Mouse (Mus musculus) hematopoietic stem cell, adult 5-6 weeks (primary cell): ENCODE results near the gene Olfr447. TPM values are rescaled to one million over a fixed set of nuclear protein-coding genes. Genes with fewer than 3 reads are reported as not detected.

ENCODE experiments used
- ATAC-seq, 2 experiments: fragments of 125-278 bp in 1 of 2; replicated peaks in 1 of 2; 2 replicates each; pipeline ENCODE4 v1.8.0; 2016 to 2017; ENCODE audit warnings: inconsistent platforms in 2 of 2, mild to moderate bottlenecking in 2 of 2, moderate number of reproducible peaks in 2 of 2, low read depth in 1 of 2, moderate TSS enrichment in 1 of 2; ENCODE audit not compliant: low FRiP score in 2 of 2, poor library complexity in 2 of 2, severe bottlenecking in 2 of 2, insufficient read depth in 1 of 2, low TSS enrichment in 1 of 2
- total RNA-seq: library from RNA; stranded (forward); fragments of 172-1452, 232-1000 nt; gene quantifications from 2 replicates; pipeline ENCODE4 v1.2.3, GENCODE M21; 2017

Gene Olfr447
- not detected in 2 replicates for total RNA-seq

GRCm38 (mm10) chr6:42908578-42908977 is at the start of gene Olfr447:
TSS of gene Olfr447 (plus strand) at chr6:42908878.
- ATAC-seq: no peak

DNA sequence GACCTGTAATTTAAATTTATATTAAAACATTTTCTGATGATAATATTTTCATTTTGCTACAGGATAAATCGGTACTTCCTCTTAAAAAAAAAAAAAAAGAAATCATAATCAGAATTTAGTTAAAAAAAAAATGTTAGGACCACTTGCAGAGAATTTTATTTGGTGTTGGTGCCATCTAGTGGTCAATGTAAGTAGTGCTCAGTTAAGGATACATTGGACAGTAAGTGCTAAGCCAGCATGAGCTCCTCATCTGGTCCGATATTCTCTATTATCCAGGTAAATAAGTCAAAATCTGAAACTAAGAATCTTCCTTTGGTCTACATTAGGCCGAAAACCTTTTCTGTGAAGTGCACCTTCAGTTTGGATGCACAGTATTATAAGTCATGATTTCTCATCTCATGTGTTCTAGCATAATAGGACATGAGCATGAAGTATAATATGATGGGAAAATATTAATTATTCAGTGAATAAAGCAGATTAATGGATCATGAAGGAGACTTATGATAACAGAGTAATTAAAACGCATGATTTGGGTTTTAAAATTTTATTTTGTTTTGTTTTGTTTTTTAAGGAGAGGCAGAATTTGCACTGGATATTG is 48.4 kb upstream of the Olfr447 start:
- ATAC-seq: peak; percentile 65 to 75; a peak in 2 of 4 replicates

- ATAC-seq: no peak
Observed at GRCm38 (mm10) chr6:42869695-42870094, 39.0 kb upstream of the Olfr447 start.

DNA sequence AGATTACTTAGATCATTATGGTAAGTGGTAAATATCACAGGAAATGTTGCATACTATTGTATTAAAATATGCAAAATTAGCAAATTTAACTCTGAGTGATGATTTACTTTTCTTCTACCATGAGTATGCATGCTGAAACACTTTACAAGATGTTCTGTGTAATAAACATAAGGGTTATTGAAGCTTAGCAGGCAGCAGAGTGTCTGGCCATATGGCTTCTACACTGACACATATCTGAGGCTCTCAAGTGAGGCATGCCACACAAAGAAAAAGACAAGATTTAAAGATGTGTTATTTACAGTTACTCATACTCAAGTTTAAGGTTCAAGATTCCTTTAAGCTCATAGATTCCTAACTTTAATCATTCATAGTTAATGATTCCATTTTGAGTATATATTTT is 32.4 kb upstream of the Olfr447 start:
- no peak for ATAC-seq

DNA sequence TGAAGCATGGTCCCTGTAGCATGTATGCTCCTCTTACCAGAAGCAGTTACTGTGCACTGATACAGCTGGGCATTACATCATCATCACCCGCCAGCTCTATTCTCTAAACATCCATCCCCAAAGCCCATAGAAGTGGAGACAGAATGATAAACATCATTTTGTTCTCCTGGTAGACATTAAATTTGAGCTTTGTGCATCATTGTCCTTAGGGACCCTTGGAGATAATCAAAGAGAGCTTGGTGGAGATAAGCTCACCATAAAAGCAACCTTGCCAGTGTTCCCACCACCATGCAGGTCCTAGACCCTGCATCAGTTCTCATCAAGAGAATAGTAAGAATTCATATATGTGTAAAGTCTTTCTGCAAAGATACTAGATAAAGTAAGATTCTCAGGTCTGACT is 18.5 kb upstream of the Olfr447 start, which contains the start of gene Olfr448:
Olfr448 (plus strand) TSS at position 301 of the 400 bp plus-strand sequence.
- ATAC-seq: no peak

DNA sequence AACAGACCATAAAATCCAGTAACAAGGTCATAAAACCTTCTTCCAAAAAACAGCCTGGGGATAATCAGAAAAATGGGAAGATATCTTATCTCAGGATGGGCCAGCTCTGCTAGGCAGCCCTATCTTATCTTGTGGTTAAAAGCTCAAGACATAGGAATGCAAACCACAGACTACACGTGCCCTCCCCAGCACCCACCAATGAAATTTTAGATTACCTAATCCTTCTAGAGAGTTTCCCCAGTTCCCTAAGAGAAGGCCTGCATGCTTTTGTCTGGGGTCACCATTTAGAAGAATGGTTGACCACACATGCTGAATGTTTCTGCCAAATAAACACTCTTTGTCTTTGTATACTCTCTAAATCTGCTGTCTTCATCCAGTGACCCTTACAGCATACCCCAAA is 8.3 kb upstream of the Olfr447 start:
- ATAC-seq: no peak

DNA sequence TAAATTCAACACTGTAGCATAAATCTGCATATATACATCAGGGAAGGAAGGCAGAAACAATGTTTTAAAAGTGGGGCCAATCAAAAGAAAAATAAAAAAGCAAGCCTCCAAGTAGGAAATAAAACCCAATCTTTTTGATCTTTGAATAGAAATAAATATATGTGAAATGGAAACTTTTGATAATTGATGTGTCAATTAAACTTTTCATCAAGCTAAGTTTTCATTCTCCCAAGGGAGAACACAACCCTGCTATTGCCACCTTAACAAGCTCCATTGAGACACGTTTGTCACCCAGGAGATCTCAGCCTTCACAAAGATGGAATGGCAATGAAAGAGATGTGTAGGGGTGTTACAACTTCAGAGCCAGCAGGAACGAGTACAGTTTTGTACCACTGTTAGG is 12.4 kb downstream of the Olfr447 start, which contains the start of gene Olfr446:
Olfr446 (plus strand) TSS at position 301 of the 400 bp plus-strand sequence.
- ATAC-seq: no peak

GRCm38 (mm10) chr6:42948767-42949166 is 40.1 kb downstream of the Olfr447 start, which contains the start of gene Olfr444:
TSS of gene Olfr444 (plus strand) at chr6:42949067.
- ATAC-seq: no peak

Other genes starting within 250 kb of the Olfr447 start
- 3.0 and 12.7 TPM in 2 replicates for gene Tcaf1, start 198.8 kb upstream of the Olfr447 start, total RNA-seq
- gene Olfr453, start 169.5 kb upstream of the Olfr447 start, total RNA-seq: not detected in 2 replicates
- not detected in 2 replicates for gene Olfr38, start 152.5 kb upstream of the Olfr447 start, total RNA-seq
- not detected in 2 replicates for gene Olfr452, start 123.8 kb upstream of the Olfr447 start, total RNA-seq
- not detected in 2 replicates for gene Olfr450, start 96.9 kb upstream of the Olfr447 start, total RNA-seq
- gene Olfr449, start 74.5 kb upstream of the Olfr447 start, total RNA-seq: not detected in 2 replicates
- gene Olfr448, start 18.4 kb upstream of the Olfr447 start, total RNA-seq: not detected in 2 replicates
- not detected in 2 replicates for gene Olfr446, start 12.5 kb downstream of the Olfr447 start, total RNA-seq
- gene Olfr444, start 40.2 kb downstream of the Olfr447 start, total RNA-seq: not detected in 2 replicates
- gene Olfr441, start 197.5 kb downstream of the Olfr447 start, total RNA-seq: not detected in 2 replicates
- gene Olfr237-ps1, start 237.7 kb downstream of the Olfr447 start, total RNA-seq: not detected in 2 replicates